Mouse (Mus musculus): Measurements from ENCODE around the gene Cenpt. TPM values are rescaled to one million over a fixed set of nuclear protein-coding genes. Genes with fewer than 3 reads are reported as not detected.

Gene Cenpt
- polyA plus RNA-seq (2012; rRNA removed), result 6.6 and 6.7 TPM in 2 replicates

GRCm38 (mm10) chr8:105853178-105853577, at the start of gene Cenpt:
TSS of gene Cenpt (minus strand) at chr8:105853278.

GRCm38 (mm10) chr8:105900180-105900940, 47.3 kb upstream of the Cenpt start, which contains the start of gene Pskh1:
TSS of gene Pskh1 (plus strand) at chr8:105900441.

GRCm38 (mm10) chr8:105893339-105893738, 40.3 kb upstream of the Cenpt start, which contains the start of gene Nrn1l:
TSS of gene Nrn1l (plus strand) at chr8:105893567.

GRCm38 (mm10) chr8:105880754-105881520, 27.9 kb upstream of the Cenpt start, which contains the start of gene Edc4:
TSS of gene Edc4 (plus strand) at chr8:105880881.

GRCm38 (mm10) chr8:105860143-105860981, 7.3 kb upstream of the Cenpt start, which contains the start of gene Nutf2:
TSS of gene Nutf2 (plus strand) at chr8:105860580.

GRCm38 (mm10) chr8:105854715-105855216, 1.7 kb upstream of the Cenpt start, which contains the start of gene Thap11:
TSS of gene Thap11 (plus strand) at chr8:105855132.

GRCm38 (mm10) chr8:105826861-105827848, 25.9 kb downstream of the Cenpt start, which contains the start of the genes Ranbp10 and Tsnaxip1:
TSS of gene Ranbp10 (minus strand) at chr8:105827350.
TSS of gene Tsnaxip1 (plus strand) at chr8:105827731.

Other genes with a start within 250 kb of the Cenpt start
- 12.1 and 15.4 TPM in 2 replicates for gene Ripor1, start 248.0 kb downstream of the Cenpt start, polyA plus RNA-seq (2012; rRNA removed)
- gene Ctcf, start 216.7 kb downstream of the Cenpt start, polyA plus RNA-seq (2012; rRNA removed), result 3.0 and 5.4 TPM in 2 replicates
- gene Agrp, start 215.9 kb downstream of the Cenpt start, polyA plus RNA-seq (2012; rRNA removed), result 0.28 and 0.55 TPM in 2 replicates
- gene Carmil2, start 167.0 kb downstream of the Cenpt start, polyA plus RNA-seq (2012; rRNA removed), result 0.63 and 0.81 TPM in 2 replicates
- 26.4 and 27.8 TPM in 2 replicates for gene Acd, start 152.2 kb downstream of the Cenpt start, polyA plus RNA-seq (2012; rRNA removed)
- gene Pard6a, start 152.1 kb downstream of the Cenpt start, polyA plus RNA-seq (2012; rRNA removed), result 11.7 and 17.9 TPM in 2 replicates
- 0.09 TPM in 1 of 2 replicates, not detected in the other for gene 4933405L10Rik, start 145.6 kb downstream of the Cenpt start, polyA plus RNA-seq (2012; rRNA removed)
- gene Enkd1, start 145.1 kb downstream of the Cenpt start, polyA plus RNA-seq (2012; rRNA removed), result 5.2 and 5.7 TPM in 2 replicates
- gene Gfod2, start 94.6 kb downstream of the Cenpt start, polyA plus RNA-seq (2012; rRNA removed), result 5.3 and 5.6 TPM in 2 replicates
- 10.5 and 10.6 TPM in 2 replicates for gene Ranbp10, start 25.9 kb downstream of the Cenpt start, polyA plus RNA-seq (2012; rRNA removed)
- gene Tsnaxip1, start 25.5 kb downstream of the Cenpt start, polyA plus RNA-seq (2012; rRNA removed), result not detected in 2 replicates
- gene Thap11, start 1.9 kb upstream of the Cenpt start, polyA plus RNA-seq (2012; rRNA removed), result 26.9 and 36.7 TPM in 2 replicates
- 2.5 and 9.7 TPM in 2 replicates for gene Nutf2, start 7.3 kb upstream of the Cenpt start, polyA plus RNA-seq (2012; rRNA removed)
- gene Edc4, start 27.6 kb upstream of the Cenpt start, polyA plus RNA-seq (2012; rRNA removed), result 29.6 and 40.6 TPM in 2 replicates
- gene Nrn1l, start 40.3 kb upstream of the Cenpt start, polyA plus RNA-seq (2012; rRNA removed), result 1.5 and 2.0 TPM in 2 replicates
- gene Pskh1, start 47.2 kb upstream of the Cenpt start, polyA plus RNA-seq (2012; rRNA removed), result 13.3 and 13.9 TPM in 2 replicates
- gene Ctrl, start 80.6 kb upstream of the Cenpt start, polyA plus RNA-seq (2012; rRNA removed), result 0.86 and 1.3 TPM in 2 replicates
- 56.1 and 73.9 TPM in 2 replicates for gene Psmb10, start 85.2 kb upstream of the Cenpt start, polyA plus RNA-seq (2012; rRNA removed)
- gene Lcat, start 90.1 kb upstream of the Cenpt start, polyA plus RNA-seq (2012; rRNA removed), result 1.1 and 1.5 TPM in 2 replicates
- 11.7 and 12.5 TPM in 2 replicates for gene Slc12a4, start 112.8 kb upstream of the Cenpt start, polyA plus RNA-seq (2012; rRNA removed)
- gene Dpep3, start 126.2 kb upstream of the Cenpt start, polyA plus RNA-seq (2012; rRNA removed), result 0.08 TPM in 1 of 2 replicates, not detected in the other
- gene Dus2, start 138.1 kb upstream of the Cenpt start, polyA plus RNA-seq (2012; rRNA removed), result 1.2 and 2.2 TPM in 2 replicates
- not detected in 2 replicates for gene Dpep2nb, start 152.7 kb upstream of the Cenpt start, polyA plus RNA-seq (2012; rRNA removed)
- gene Ddx28, start 158.6 kb upstream of the Cenpt start, polyA plus RNA-seq (2012; rRNA removed), result 3.3 and 4.3 TPM in 2 replicates
- gene Nfatc3, start 205.6 kb upstream of the Cenpt start, polyA plus RNA-seq (2012; rRNA removed), result 3.7 and 5.8 TPM in 2 replicates

All from stomach, adult 2 months (tissue).